Mouse (Mus musculus): ENCODE measurements around the gene Enox1.

DNA sequence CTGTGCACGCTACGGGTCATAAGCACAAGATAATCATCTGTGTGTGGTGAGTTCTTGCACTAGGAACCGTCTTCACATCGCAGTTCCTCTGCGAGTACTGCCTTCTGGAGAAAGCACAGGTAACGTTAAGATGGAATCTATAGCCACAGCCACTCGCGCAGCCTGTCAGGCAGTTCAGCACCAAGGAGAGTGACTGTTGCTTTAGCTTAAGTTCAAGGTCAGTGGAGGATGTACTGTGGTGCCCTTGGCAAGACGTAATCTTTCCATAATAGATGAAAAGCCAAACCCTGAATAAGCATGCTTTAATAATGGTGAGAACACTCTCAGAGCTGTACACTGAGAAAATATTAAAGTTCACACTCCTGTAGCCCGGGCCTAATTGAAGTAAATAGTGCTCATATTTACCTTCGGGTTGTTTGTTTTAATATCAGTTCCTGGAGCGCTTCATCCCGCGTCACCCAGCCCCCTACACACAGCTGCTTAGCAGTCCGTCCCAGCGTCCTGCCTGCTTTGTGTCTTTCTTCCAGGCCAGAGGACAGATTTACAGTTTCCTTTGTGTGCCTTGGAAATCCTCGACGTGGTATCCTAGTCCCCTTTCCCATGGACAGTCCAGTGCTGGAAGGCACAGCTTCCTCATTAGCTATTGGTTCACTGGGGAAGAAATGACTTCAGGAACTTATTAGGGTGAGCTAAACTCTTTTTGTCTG, 38.9 kb downstream of the Enox1 start:
- TF ChIP-seq POLR2A (IDR thresholded peaks at IDR 0.05; ENCODE audit: borderline replicate concordance, extremely low read depth, low read depth, low read length), result no peak
- TF ChIP-seq CTCF (IDR thresholded peaks at IDR 0.05; ENCODE audit: insufficient read depth, low read length), result no peak
